Mouse (Mus musculus): ENCODE results near the gene Hspb1.

Gene Hspb1

DNA sequence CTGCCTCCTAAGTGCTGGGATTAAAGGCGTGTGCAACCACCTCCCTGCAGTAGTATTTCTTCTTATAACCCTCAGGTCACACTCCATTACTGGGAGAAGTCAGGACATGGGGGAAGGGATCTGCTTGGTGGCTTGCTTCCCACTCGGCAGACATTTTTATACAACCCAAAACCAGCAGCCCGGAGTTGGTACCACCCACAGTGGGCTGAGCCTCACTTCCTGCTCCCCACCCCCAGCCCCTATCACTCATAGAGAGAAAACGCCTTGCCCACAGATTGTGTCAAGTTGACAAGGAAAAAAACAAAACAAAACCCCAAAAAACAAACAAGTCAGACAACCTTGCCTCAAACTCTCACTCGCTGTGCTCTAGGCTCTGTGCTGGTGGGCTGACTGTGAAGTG, 25.5 kb downstream of the Hspb1 start:
- DNase-seq (ENCODE audit: low spot score), result no peak

GRCm38 (mm10) chr5:135914156-135914555, 26.4 kb downstream of the Hspb1 start:
- DNase-seq (ENCODE audit: low spot score), result no peak

DNA sequence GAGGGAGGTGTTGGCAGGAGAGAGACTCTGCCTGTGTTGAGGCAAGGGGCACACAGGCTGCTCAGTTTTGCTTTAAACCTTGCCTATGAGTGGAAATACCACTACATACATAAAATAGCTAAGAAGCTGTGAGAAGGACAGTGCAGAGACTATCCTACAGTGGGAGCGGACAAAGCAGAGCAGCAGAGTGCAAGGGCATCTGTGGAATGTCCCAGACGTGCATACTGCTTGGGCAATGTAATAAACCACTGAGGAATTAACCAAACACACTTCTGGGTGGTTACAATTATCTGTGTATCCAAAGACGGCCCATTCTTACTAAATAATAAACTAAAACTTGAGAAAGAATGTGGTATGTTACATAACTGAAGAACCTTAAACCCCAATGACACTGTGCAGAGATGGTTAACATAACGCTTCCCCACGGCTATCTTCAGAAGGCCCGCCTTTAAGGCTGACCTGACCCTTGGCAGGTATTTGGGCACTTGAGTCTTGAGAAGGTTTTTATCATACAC, 28.4 kb downstream of the Hspb1 start:
- DNase-seq (ENCODE audit: low spot score), result no peak

GRCm38 (mm10) chr5:135916601-135917000, 28.9 kb downstream of the Hspb1 start:
- no peak for DNase-seq (ENCODE audit: low spot score)

GRCm38 (mm10) chr5:135917327-135918058, 29.8 kb downstream of the Hspb1 start:
- DNase-seq (ENCODE audit: low spot score), result no peak

GRCm38 (mm10) chr5:135918059-135918437, 30.3 kb downstream of the Hspb1 start:
- no peak for DNase-seq (ENCODE audit: low spot score)

DNA sequence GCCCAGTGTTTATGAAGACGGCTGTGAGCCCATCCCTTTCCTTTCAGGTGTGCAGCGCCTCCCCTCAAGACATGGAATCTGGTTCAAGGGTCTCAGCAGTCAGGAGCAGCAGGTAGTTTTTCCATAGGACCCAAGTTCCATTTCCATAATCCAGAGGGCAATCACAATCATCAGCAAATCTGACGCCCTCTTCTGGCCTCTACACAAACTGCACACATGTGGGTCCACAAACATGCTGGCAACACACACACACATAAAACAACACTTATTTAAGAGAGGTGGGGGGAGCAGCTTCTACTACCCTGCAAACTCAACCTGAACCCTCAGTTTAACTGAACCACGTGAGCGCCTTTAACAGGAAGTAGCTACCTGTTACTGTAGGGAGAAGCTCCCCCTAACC, 30.9 kb downstream of the Hspb1 start:
- no peak for DNase-seq (ENCODE audit: low spot score)

DNA sequence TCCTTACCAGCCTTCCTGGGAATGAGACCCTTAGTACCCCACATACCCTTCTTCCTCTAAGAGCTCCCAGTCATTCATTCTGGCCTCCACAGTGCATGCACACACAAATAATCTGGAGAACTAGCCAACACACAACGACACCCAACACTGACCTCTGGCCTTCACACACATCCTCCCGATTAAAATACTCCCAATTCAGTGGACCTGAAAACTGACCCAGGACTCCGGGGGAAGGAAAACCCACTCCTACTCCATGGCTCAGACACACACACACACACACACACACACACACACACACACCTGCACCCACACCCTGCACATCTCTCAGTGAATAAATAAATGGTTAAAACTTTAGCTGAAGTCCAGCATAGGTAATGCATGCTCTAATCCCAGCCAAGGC, 32.2 kb downstream of the Hspb1 start:
- DNase-seq (ENCODE audit: low spot score), result no peak

DNA sequence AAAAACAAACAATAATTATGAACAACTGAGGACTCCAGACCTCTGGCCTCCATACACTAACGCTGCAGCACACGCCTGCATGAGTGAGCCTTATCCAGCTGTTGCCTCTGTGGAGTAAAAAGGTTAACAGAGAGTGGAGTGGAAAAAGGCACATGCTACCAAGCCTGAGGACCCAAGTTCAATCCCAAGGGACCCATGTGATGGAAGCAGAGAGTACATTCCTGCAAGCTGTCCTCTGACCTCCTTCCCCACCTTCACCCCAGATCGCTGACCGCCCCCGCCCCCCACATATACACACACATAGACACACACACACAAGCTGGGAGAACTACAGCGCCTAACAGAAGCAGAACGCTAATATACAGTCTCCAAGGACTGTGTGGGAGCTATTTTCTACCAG, 36.2 kb downstream of the Hspb1 start:
- DNase-seq (ENCODE audit: low spot score), result no peak

- DNase-seq (ENCODE audit: low spot score), result no peak
Measured at GRCm38 (mm10) chr5:135929685-135930424, 42.1 kb downstream of the Hspb1 start.

GRCm38 (mm10) chr5:135931526-135931925, 43.8 kb downstream of the Hspb1 start:
- no peak for DNase-seq (ENCODE audit: low spot score)

- DNase-seq (ENCODE audit: low spot score), result no peak
Measured at GRCm38 (mm10) chr5:135932359-135932758, 44.6 kb downstream of the Hspb1 start.

DNA sequence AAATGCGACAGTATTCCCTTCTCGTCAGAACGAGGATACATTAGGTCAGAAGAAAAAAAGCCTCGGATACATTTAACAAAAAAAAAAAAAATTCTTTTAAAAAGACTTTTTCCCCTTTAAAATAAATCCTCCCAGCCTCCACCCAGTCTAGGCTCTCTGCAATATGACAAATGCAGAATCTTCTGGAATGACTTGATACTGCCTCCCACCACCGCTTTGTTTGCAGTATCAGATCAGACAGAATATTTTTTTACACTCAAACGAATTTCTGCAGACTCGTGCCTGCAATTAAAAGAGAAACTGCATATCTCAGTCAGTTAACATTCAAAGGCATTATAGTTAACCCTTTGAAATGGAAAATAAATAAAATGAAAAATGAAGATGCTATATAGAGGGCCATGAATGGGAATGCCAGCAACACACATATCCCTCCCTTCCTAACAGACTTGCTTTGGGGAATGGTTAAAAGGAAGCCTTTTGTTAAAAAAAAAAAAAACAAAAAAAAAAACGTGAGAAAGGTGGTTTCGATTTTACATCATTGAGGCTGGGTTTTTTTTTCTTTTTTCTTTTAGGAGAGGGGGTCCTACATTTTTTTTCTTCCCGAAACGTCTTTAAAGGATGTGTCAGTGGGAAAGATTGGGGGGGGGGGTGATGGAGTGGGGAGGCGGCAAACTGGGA, 45.6 kb downstream of the Hspb1 start:
- no peak for DNase-seq (ENCODE audit: low spot score)

DNA sequence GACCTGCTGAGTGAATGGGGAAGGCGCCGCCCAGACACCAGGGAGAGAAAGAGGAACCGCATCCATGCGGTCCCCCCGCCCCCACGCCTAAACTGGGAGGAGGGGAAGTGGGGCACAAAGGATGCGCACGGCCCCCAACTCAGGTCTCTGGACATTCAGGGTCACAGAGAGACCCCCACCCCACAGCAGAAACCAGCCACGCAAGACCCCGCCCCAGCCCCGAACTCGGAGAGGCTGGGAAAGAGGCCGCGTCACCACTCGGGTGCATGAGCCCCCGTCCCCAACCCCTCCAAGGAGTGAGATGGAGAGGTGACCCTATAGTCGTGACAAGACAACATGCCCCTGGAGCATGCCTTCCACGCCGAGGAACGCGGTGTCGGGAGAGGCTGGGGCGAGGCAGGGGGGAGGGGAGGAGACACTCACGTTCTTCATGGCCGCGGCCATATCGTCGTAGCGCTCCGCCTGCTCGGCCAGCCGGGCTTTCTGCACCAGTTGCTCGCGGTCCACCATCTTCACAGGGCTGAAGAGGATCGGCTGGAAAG, 46.3 kb downstream of the Hspb1 start:
- DNase-seq (ENCODE audit: low spot score), result peak; percentile 56

DNA sequence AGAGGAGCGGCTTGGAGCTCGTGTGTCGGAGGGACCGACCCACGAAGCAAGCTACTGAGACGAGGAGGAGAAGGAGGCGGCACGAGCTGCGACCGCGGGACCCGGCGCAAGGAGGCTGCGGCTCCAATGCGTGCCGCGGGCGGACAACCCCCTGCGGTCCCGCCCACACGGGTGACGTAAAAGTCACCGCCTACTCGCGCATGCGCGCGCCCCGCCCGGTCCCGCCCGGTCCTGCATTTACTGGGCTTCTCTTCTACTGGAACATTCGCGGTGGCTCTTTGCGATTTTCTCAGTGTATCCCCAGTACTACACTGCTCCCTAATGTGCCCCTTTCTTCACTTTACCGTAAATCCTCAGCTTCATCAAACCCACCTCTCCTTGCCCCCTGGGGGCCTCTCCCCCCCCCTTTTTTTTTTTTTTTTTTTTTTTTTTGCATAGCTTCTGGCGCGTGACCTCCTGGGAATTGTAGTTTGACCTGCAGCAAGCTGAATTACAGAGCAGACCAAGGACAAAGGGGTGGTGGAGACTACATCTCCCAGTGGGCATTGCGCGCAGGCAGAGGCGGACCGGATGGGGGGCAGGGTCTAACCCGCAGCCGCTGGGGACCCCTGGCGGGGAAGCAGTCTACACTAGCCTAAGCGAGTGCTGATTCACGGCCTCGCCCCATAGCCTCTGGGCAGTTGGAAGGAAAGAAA, 46.9 kb downstream of the Hspb1 start, which contains the start of gene Ywhag:
TSS of gene Ywhag (minus strand) at position 136 of the 695 bp plus-strand sequence.
- DNase-seq (ENCODE audit: low spot score), result peak; percentile 94

DNA sequence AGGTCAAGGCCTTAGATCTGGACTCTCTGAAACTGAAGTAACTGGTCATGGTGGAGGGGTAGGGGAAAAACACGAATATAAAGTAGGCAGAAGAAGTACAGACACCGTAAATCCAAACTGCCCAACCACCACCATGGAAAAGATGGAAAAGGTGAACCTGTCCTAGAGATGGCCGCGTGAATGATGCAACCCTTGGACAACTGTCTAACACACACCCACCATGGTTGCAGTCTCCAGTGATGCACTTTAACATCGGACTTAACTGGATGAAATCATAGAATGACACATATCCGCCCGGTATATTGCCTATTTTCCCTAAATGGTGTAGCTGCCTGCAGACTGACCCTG, 47.4 kb downstream of the Hspb1 start:
- no peak for DNase-seq (ENCODE audit: low spot score)

GRCm38 (mm10) chr5:135935641-135936190, 48.0 kb downstream of the Hspb1 start:
- DNase-seq (ENCODE audit: low spot score), result no peak
